ENCODE assay signal across 7 mouse cellular contexts in the genomic region with DNA sequence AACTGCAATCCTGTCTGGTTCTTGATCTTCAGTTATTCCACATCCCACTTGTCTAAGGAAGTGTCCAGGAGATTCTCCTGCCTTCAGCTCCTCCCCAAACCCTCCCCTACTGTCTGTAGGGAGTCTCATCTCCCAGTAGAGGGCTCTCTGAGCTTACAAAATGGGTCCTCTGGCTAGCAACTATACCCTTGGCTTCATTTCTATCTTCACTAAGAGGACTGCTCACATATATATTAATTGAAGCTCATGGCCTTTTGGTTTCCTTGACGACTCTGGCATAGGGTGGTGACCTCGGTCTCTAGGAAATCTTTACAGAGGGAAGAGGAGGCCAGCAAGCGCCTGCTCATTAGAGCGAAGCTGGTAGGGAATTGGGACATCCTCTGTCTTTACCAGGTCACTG. TPM values are rescaled to one million over a fixed set of nuclear protein-coding genes. Genes with fewer than 3 reads are reported as not detected.
DNase-seq lines count a peak whose midpoint lies in the region; ATAC-seq and TF ChIP-seq lines count a peak whose summit lies in the region.

No protein-coding gene starts in this region.

- TF ChIP-seq CTCF in intestine, postnatal 0 days (IDR thresholded peaks at IDR 0.05; ENCODE audit: low read depth), result peak; percentile 77

- no peaks in the 10 kb centered on the region for H3K27me3 ChIP-seq in intestine, postnatal 0 days (replicated peaks; ENCODE audit: control insufficient read depth, insufficient read depth, low read length)
- H3K27me3 ChIP-seq in intestine, embryonic 16.5 days (replicated peaks; ENCODE audit: control insufficient read depth, insufficient read depth, low read length), result no peaks in the 10 kb centered on the region
- H3K27me3 ChIP-seq in embryonic facial prominence, embryonic 12.5 days, result no peaks in the 10 kb centered on the region
- H3K27me3 ChIP-seq in limb, embryonic 12.5 days, result no peaks in the 10 kb centered on the region
- H3K27me3 ChIP-seq in neural tube, embryonic 13.5 days, result no peaks in the 10 kb centered on the region

- no peak for ATAC-seq in intestine, postnatal 0 days
- ATAC-seq in intestine, embryonic 16.5 days, result no peak
- ATAC-seq in embryonic facial prominence, embryonic 12.5 days (ENCODE audit: insufficient number of reproducible peaks, insufficient read depth, low FRiP score, low TSS enrichment), result no peak
- no peak for ATAC-seq in limb, embryonic 12.5 days (ENCODE audit: insufficient number of reproducible peaks, insufficient read depth, low FRiP score, low TSS enrichment, low read depth)
- ATAC-seq in neural tube, embryonic 13.5 days (ENCODE audit: low read depth), result no peak

- no peak overlapping the region for H3K9ac ChIP-seq in intestine, postnatal 0 days (ENCODE audit: low read depth, low read length)
- H3K9ac ChIP-seq in intestine, embryonic 16.5 days (ENCODE audit: low read depth, low read length), result no peak overlapping the region
- H3K9ac ChIP-seq in embryonic facial prominence, embryonic 12.5 days, result no peak overlapping the region
- H3K9ac ChIP-seq in limb, embryonic 12.5 days (replicated peaks), result no peak overlapping the region
- no peak overlapping the region for H3K9ac ChIP-seq in neural tube, embryonic 13.5 days

- peak; percentile 81 for DNase-seq in MN1 (ENCODE audit: low spot score)
- DNase-seq in urinary bladder, postnatal 10 days (ENCODE audit: low spot score), result no peak

- no peak overlapping the region for H3K4me2 ChIP-seq in intestine, postnatal 0 days (replicated peaks; ENCODE audit: low read depth)
- H3K4me2 ChIP-seq in intestine, embryonic 16.5 days (ENCODE audit: low read depth, low read length), result no peak overlapping the region
- no peak overlapping the region; the same call in 1 of the 2 replicates for H3K4me2 ChIP-seq in embryonic facial prominence, embryonic 12.5 days (replicated peaks)
- H3K4me2 ChIP-seq in limb, embryonic 12.5 days, result peak overlapping the region; percentile 63; the same call in 1 of the 2 replicates
- H3K4me2 ChIP-seq in neural tube, embryonic 13.5 days, result peak overlapping the region; percentile 92

- 42% methylated on average over 4 of the region's 4 CpGs for WGBS in intestine, postnatal 0 days
- WGBS in intestine, embryonic 16.5 days, result 48% methylated on average over 4 of the region's 4 CpGs
- 41% methylated on average over 4 of the region's 4 CpGs for WGBS in embryonic facial prominence, embryonic 12.5 days
- 52% methylated on average over 4 of the region's 4 CpGs for WGBS in limb, embryonic 12.5 days
- WGBS in neural tube, embryonic 13.5 days, result 50% methylated on average over 4 of the region's 4 CpGs

- H3K4me3 ChIP-seq in intestine, postnatal 0 days (ENCODE audit: low read depth, low read length), result no peak overlapping the region
- no peak overlapping the region for H3K4me3 ChIP-seq in intestine, embryonic 16.5 days (ENCODE audit: low read length)
- H3K4me3 ChIP-seq in embryonic facial prominence, embryonic 12.5 days, result no peak overlapping the region
- H3K4me3 ChIP-seq in limb, embryonic 12.5 days (replicated peaks), result no peak overlapping the region
- H3K4me3 ChIP-seq in neural tube, embryonic 13.5 days, result no peak overlapping the region

- peaks cover 17% of the 10 kb centered on the region for H3K36me3 ChIP-seq in intestine, postnatal 0 days (ENCODE audit: control insufficient read depth, insufficient read depth)
- H3K36me3 ChIP-seq in intestine, embryonic 16.5 days (ENCODE audit: control insufficient read depth, insufficient read depth, low read length), result no peaks in the 10 kb centered on the region
- H3K36me3 ChIP-seq in embryonic facial prominence, embryonic 12.5 days, result peaks cover 10% of the 10 kb centered on the region
- H3K36me3 ChIP-seq in limb, embryonic 12.5 days, result peaks cover 37% of the 10 kb centered on the region
- H3K36me3 ChIP-seq in neural tube, embryonic 13.5 days, result peaks cover 41% of the 10 kb centered on the region

- no peaks in the 10 kb centered on the region; the same call in 1 of the 2 replicates for H3K4me1 ChIP-seq in intestine, postnatal 0 days (replicated peaks; ENCODE audit: control insufficient read depth, insufficient read depth, low read length)
- H3K4me1 ChIP-seq in intestine, embryonic 16.5 days (ENCODE audit: control insufficient read depth, insufficient read depth, low read length), result peaks cover 20% of the 10 kb centered on the region
- peaks cover 23% of the 10 kb centered on the region for H3K4me1 ChIP-seq in embryonic facial prominence, embryonic 12.5 days
- H3K4me1 ChIP-seq in limb, embryonic 12.5 days (replicated peaks), result peaks cover 22% of the 10 kb centered on the region
- peaks cover 30% of the 10 kb centered on the region for H3K4me1 ChIP-seq in neural tube, embryonic 13.5 days (replicated peaks)

- H3K27ac ChIP-seq in intestine, postnatal 0 days (ENCODE audit: low read depth, low read length), result no peak overlapping the region
- H3K27ac ChIP-seq in intestine, embryonic 16.5 days (ENCODE audit: low read length), result no peak overlapping the region
- H3K27ac ChIP-seq in embryonic facial prominence, embryonic 12.5 days, result peak overlapping the region; percentile 96; the same call in 1 of the 2 replicates
- H3K27ac ChIP-seq in limb, embryonic 12.5 days, result peak overlapping the region; percentile 98; the same call in 1 of the 2 replicates
- H3K27ac ChIP-seq in neural tube, embryonic 13.5 days (replicated peaks), result 0 out of 2 replicates have a peak overlapping the region, but pooled peaks have one; percentile 54

- H3K9me3 ChIP-seq in intestine, postnatal 0 days (ENCODE audit: control insufficient read depth), result no peaks in the 10 kb centered on the region
- no peaks in the 10 kb centered on the region for H3K9me3 ChIP-seq in intestine, embryonic 16.5 days (ENCODE audit: control insufficient read depth, low read length)
- H3K9me3 ChIP-seq in embryonic facial prominence, embryonic 12.5 days, result no peaks in the 10 kb centered on the region
- no peaks in the 10 kb centered on the region for H3K9me3 ChIP-seq in limb, embryonic 12.5 days
- H3K9me3 ChIP-seq in neural tube, embryonic 13.5 days, result no peaks in the 10 kb centered on the region

RNA-seq across cellular contexts. Expression of a gene that starts 9.1 kb away (rescaled TPM):
- 15.1 and 17.5 TPM in 2 replicates for polyA plus RNA-seq in intestine, postnatal 0 days (2015; fragmentation: Nextera tagmentation; extraction: Ambion mirVana)
- 16.5 and 18.2 TPM in 2 replicates for polyA plus RNA-seq in intestine, embryonic 16.5 days (2015; fragmentation: Nextera tagmentation; extraction: Ambion mirVana)
- 24.3 and 25.1 TPM in 2 replicates for polyA plus RNA-seq in embryonic facial prominence, embryonic 12.5 days (2016; fragmentation: Nextera tagmentation; extraction: Ambion mirVana)
- 18.3 and 19.2 TPM in 2 replicates for polyA plus RNA-seq in limb, embryonic 12.5 days (2016; fragmentation: Nextera tagmentation; extraction: Ambion mirVana)
- 61.0 and 65.3 TPM in 2 replicates for polyA plus RNA-seq in neural tube, embryonic 13.5 days (2015; fragmentation: Nextera tagmentation; extraction: Ambion mirVana)

RNA-seq across cellular contexts. Expression of a gene that starts 10.8 kb away (rescaled TPM):
- polyA plus RNA-seq in intestine, postnatal 0 days (2015; fragmentation: Nextera tagmentation; extraction: Ambion mirVana), result 0.22 and 0.37 TPM in 2 replicates
- 0.43 and 0.49 TPM in 2 replicates for polyA plus RNA-seq in intestine, embryonic 16.5 days (2015; fragmentation: Nextera tagmentation; extraction: Ambion mirVana)
- 0.29 and 0.52 TPM in 2 replicates for polyA plus RNA-seq in embryonic facial prominence, embryonic 12.5 days (2016; fragmentation: Nextera tagmentation; extraction: Ambion mirVana)
- polyA plus RNA-seq in limb, embryonic 12.5 days (2016; fragmentation: Nextera tagmentation; extraction: Ambion mirVana), result 0.20 and 0.56 TPM in 2 replicates
- 1.0 and 1.4 TPM in 2 replicates for polyA plus RNA-seq in neural tube, embryonic 13.5 days (2015; fragmentation: Nextera tagmentation; extraction: Ambion mirVana)

RNA-seq across cellular contexts. Expression of a gene that starts 18.7 kb away (rescaled TPM):
- polyA plus RNA-seq in intestine, postnatal 0 days (2015; fragmentation: Nextera tagmentation; extraction: Ambion mirVana), result 1.2 and 2.1 TPM in 2 replicates
- 2.0 and 2.1 TPM in 2 replicates for polyA plus RNA-seq in intestine, embryonic 16.5 days (2015; fragmentation: Nextera tagmentation; extraction: Ambion mirVana)
- 7.0 and 8.4 TPM in 2 replicates for polyA plus RNA-seq in embryonic facial prominence, embryonic 12.5 days (2016; fragmentation: Nextera tagmentation; extraction: Ambion mirVana)
- polyA plus RNA-seq in limb, embryonic 12.5 days (2016; fragmentation: Nextera tagmentation; extraction: Ambion mirVana), result 3.3 and 4.1 TPM in 2 replicates
- polyA plus RNA-seq in neural tube, embryonic 13.5 days (2015; fragmentation: Nextera tagmentation; extraction: Ambion mirVana), result 1.9 and 2.5 TPM in 2 replicates

RNA-seq across cellular contexts. Expression of a gene that starts 42.1 kb away (rescaled TPM):
- 26.0 and 26.2 TPM in 2 replicates for polyA plus RNA-seq in intestine, postnatal 0 days (2015; fragmentation: Nextera tagmentation; extraction: Ambion mirVana)
- 33.6 and 34.7 TPM in 2 replicates for polyA plus RNA-seq in intestine, embryonic 16.5 days (2015; fragmentation: Nextera tagmentation; extraction: Ambion mirVana)
- 107 and 112 TPM in 2 replicates for polyA plus RNA-seq in embryonic facial prominence, embryonic 12.5 days (2016; fragmentation: Nextera tagmentation; extraction: Ambion mirVana)
- polyA plus RNA-seq in limb, embryonic 12.5 days (2016; fragmentation: Nextera tagmentation; extraction: Ambion mirVana), result 105 TPM in 2 replicates
- polyA plus RNA-seq in neural tube, embryonic 13.5 days (2015; fragmentation: Nextera tagmentation; extraction: Ambion mirVana), result 29.1 and 30.8 TPM in 2 replicates

RNA-seq across cellular contexts. Expression of a gene that starts 50.1 kb away (rescaled TPM):
- polyA plus RNA-seq in intestine, postnatal 0 days (2015; fragmentation: Nextera tagmentation; extraction: Ambion mirVana), result 80.1 and 83.0 TPM in 2 replicates
- polyA plus RNA-seq in intestine, embryonic 16.5 days (2015; fragmentation: Nextera tagmentation; extraction: Ambion mirVana), result 74.7 and 76.4 TPM in 2 replicates
- 74.5 and 75.8 TPM in 2 replicates for polyA plus RNA-seq in embryonic facial prominence, embryonic 12.5 days (2016; fragmentation: Nextera tagmentation; extraction: Ambion mirVana)
- 77.5 and 78.5 TPM in 2 replicates for polyA plus RNA-seq in limb, embryonic 12.5 days (2016; fragmentation: Nextera tagmentation; extraction: Ambion mirVana)
- 84.9 and 94.8 TPM in 2 replicates for polyA plus RNA-seq in neural tube, embryonic 13.5 days (2015; fragmentation: Nextera tagmentation; extraction: Ambion mirVana)

Comparison
In these comparisons a context has a peak if more than half of its experiments do, and no peak if none do; other contexts are left out.
1. H3K27ac ChIP-seq: peak in embryonic facial prominence, embryonic 12.5 days (single experiment), limb, embryonic 12.5 days (single experiment) and neural tube, embryonic 13.5 days (single experiment); none in intestine, postnatal 0 days (single experiment) and intestine, embryonic 16.5 days (single experiment).
2. H3K4me2 ChIP-seq: peak in limb, embryonic 12.5 days (single experiment) and neural tube, embryonic 13.5 days (single experiment); none in intestine, postnatal 0 days (single experiment), intestine, embryonic 16.5 days (single experiment) and embryonic facial prominence, embryonic 12.5 days (single experiment).